Mouse (Mus musculus) heart, postnatal 14 days (tissue): ENCODE measurements at regions not wholly inside any gene's neighbourhood (a gene's known extent, or its start where the extent isn't known, plus 50 kb on each side); places are given as distances from the start of the nearest gene placed in this dataset.
A peak's percentile ranks its signal among the peaks of the same experiment; 100 is the strongest.

Experiments
- DNase-seq, 2 experiments: peaks; one replicate each; pipeline ENCODE4 v3.0.0; 2021 to 2022
- intact Hi-C: fragments of 180-260 bp; cut with DNase I; formaldehyde crosslinking; loops from one replicate; pipeline ENCODE4 v1.15.1; 2025

- no peak for DNase-seq
- intact Hi-C loops, result no loop called here
Measured at GRCm38 (mm10) chr8:92133484-92134406, 223.7 kb upstream of the Irx5 start.

- DNase-seq, result no peak
- intact Hi-C loops, result no loop called here
Measured at GRCm38 (mm10) chr8:92132949-92133348, 224.5 kb upstream of the Irx5 start.

GRCm38 (mm10) chr8:92132526-92132925, 224.9 kb upstream of the Irx5 start:
- no peak for DNase-seq
- intact Hi-C loops, result no loop called here

GRCm38 (mm10) chr8:92130025-92130557, 227.3 kb upstream of the Irx5 start:
- DNase-seq, result no peak
- intact Hi-C loops, result no loop called here

- DNase-seq, result peak in 1 of 2 experiments; percentile 50
- intact Hi-C loops, result no loop called here
Measured at GRCm38 (mm10) chr8:92129241-92130015, 228.0 kb upstream of the Irx5 start.

GRCm38 (mm10) chr8:92125631-92126030, 231.8 kb upstream of the Irx5 start:
- intact Hi-C loops, result no loop called here
- no peak for DNase-seq

GRCm38 (mm10) chr8:92121296-92121695, 236.1 kb upstream of the Irx5 start:
- no peak for DNase-seq
- intact Hi-C loops, result loop anchor here (2.0 kb wide), 1 partner anchor 324 kb away; no protein-coding TSS in a partner anchor

GRCm38 (mm10) chr8:92115479-92116267, 241.8 kb upstream of the Irx5 start:
- intact Hi-C loops, result no loop called here
- DNase-seq, result no peak

GRCm38 (mm10) chr8:92114311-92115275, 242.8 kb upstream of the Irx5 start:
- DNase-seq, result no peak
- intact Hi-C loops, result no loop called here

- intact Hi-C loops, result no loop called here
- DNase-seq, result no peak
Measured at GRCm38 (mm10) chr8:92113901-92114300, 243.5 kb upstream of the Irx5 start.

- no peak for DNase-seq
- intact Hi-C loops, result no loop called here
Measured at GRCm38 (mm10) chr8:92113386-92113785, 244.0 kb upstream of the Irx5 start.

- DNase-seq, result no peak
- intact Hi-C loops, result no loop called here
Measured at GRCm38 (mm10) chr8:92104561-92104960, 252.9 kb upstream of the Irx5 start.

- intact Hi-C loops, result no loop called here
- DNase-seq, result no peak
Measured at GRCm38 (mm10) chr8:92102521-92102920, 254.9 kb upstream of the Irx5 start.

- intact Hi-C loops, result no loop called here
- no peak for DNase-seq
Measured at GRCm38 (mm10) chr8:92095276-92095675, 262.1 kb upstream of the Irx5 start.

- DNase-seq, result no peak
- intact Hi-C loops, result no loop called here
Measured at GRCm38 (mm10) chr8:92084124-92084523, 273.3 kb upstream of the Irx5 start.

GRCm38 (mm10) chr8:92081900-92082299, 275.5 kb upstream of the Irx5 start:
- DNase-seq, result no peak
- intact Hi-C loops, result no loop called here

GRCm38 (mm10) chr8:92080852-92081251, 276.6 kb upstream of the Irx5 start:
- no peak for DNase-seq
- intact Hi-C loops, result no loop called here

GRCm38 (mm10) chr8:92077611-92078010, 275.7 kb upstream of the Irx3 start:
- intact Hi-C loops, result no loop called here
- no peak for DNase-seq

GRCm38 (mm10) chr8:92072254-92072615, 270.4 kb upstream of the Irx3 start:
- intact Hi-C loops, result no loop called here
- DNase-seq, result no peak
